Mouse (Mus musculus): ENCODE measurements at regions not wholly inside any gene's neighbourhood (a gene's known extent, or its start where the extent isn't known, plus 50 kb on each side); places are given as distances from the start of the nearest gene placed in this dataset.

DNA sequence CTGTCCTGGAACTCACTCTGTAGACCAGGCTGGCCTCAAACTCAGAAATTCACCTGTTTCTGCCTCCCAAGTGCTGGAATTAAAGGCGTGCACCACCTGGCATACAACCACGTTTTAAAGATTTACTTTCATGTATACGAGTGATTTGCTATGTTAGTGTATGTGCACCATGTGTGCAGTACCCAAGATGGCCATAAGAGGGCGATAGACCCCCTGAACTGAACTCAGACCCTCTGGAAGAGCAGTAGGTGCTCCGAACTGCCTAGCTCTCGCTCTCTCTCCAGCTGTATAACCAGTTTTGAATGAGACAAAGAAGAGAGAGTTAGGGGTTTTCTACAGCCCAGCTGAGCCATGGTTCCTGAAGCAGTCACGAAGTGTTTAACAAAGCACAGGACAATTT, 143.6 kb downstream of the Bcat1 start:
- no peak for TF ChIP-seq POLR2A (IDR thresholded peaks at IDR 0.05; ENCODE audit: insufficient read length, low read depth)
- no peak for TF ChIP-seq TCF3 (IDR thresholded peaks at IDR 0.05; ENCODE audit: insufficient read length, low read depth)
- no peak for TF ChIP-seq CEBPB (IDR thresholded peaks at IDR 0.05; ENCODE audit: insufficient read depth, poor library complexity, severe bottlenecking)
- no peak for TF ChIP-seq SRF (IDR thresholded peaks at IDR 0.05; ENCODE audit: control insufficient read depth, insufficient read length, low read depth)
- TF ChIP-seq TCF12 (IDR thresholded peaks at IDR 0.05; ENCODE audit: insufficient read depth, poor library complexity, severe bottlenecking): no peak
- no peak for TF ChIP-seq REST (IDR thresholded peaks at IDR 0.05; ENCODE audit: insufficient read depth, insufficient read length)
- TF ChIP-seq POLR2AphosphoS2 (IDR thresholded peaks at IDR 0.05; ENCODE audit: insufficient read length, low read depth): no peak
- Histone ChIP-seq H3K27me3 (ENCODE audit: control insufficient read depth, insufficient read depth, insufficient read length) (no peaks in the 10 kb centered on the region), H3K36me3 (ENCODE audit: control insufficient read depth, insufficient read depth) (no peaks in the 10 kb centered on the region), H3K4me3 (no peak overlapping the region), H3K79me2 (ENCODE audit: control insufficient read depth, insufficient read depth) (no peaks in the 10 kb centered on the region), H3K4me2 (ENCODE audit: low read depth) (no peak overlapping the region), H3ac (ENCODE audit: control insufficient read depth, insufficient read length) (no peak overlapping the region)

DNA sequence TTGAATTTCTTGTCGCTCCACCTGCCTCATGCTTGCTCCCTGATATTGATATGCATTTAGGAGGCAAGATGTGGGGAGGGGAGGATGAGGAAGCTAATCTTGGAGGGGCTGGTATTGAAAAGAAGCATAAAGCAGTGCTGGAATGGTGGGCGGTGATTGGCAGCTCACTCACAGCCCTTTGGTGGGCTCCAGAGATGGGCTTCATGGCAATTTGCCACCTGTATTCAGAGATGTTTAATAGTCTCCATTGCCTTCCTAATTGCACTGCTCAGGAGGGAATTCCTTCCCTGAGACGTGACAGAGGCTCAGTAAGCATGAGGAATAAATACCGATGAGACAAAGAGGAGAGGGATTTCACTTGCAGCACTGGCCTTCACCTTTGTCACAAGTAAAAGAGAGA, 146.0 kb downstream of the Bcat1 start:
- TF ChIP-seq SRF (IDR thresholded peaks at IDR 0.05; ENCODE audit: control insufficient read depth, insufficient read length, low read depth) (no peak), MAX (IDR thresholded peaks at IDR 0.05; ENCODE audit: low read depth) (no peak), POLR2AphosphoS2 (IDR thresholded peaks at IDR 0.05; ENCODE audit: insufficient read length, low read depth) (no peak), TCF12 (IDR thresholded peaks at IDR 0.05; ENCODE audit: insufficient read depth, poor library complexity, severe bottlenecking) (no peak), REST (IDR thresholded peaks at IDR 0.05; ENCODE audit: insufficient read depth, insufficient read length) (no peak), TCF3 (IDR thresholded peaks at IDR 0.05; ENCODE audit: insufficient read length, low read depth) (no peak), CEBPB (IDR thresholded peaks at IDR 0.05; ENCODE audit: insufficient read depth, poor library complexity, severe bottlenecking) (no peak), MYOD1 (IDR thresholded peaks at IDR 0.05; ENCODE audit: control insufficient read depth in 1 of 3, insufficient read length in 2 of 3, low read depth in 2 of 3) (no peak), POLR2A (IDR thresholded peaks at IDR 0.05; ENCODE audit: insufficient read length, low read depth) (no peak)
- H3K79me2 ChIP-seq (ENCODE audit: control insufficient read depth, insufficient read depth): no peaks in the 10 kb centered on the region
- H3K27me3 ChIP-seq (ENCODE audit: control insufficient read depth, insufficient read depth, insufficient read length): no peaks in the 10 kb centered on the region
- H3ac ChIP-seq (ENCODE audit: control insufficient read depth, insufficient read length): no peak overlapping the region
- no peaks in the 10 kb centered on the region for H3K36me3 ChIP-seq (ENCODE audit: control insufficient read depth, insufficient read depth)
- H3K4me3 ChIP-seq: no peak overlapping the region
- no peak overlapping the region for H3K4me2 ChIP-seq (ENCODE audit: low read depth)

DNA sequence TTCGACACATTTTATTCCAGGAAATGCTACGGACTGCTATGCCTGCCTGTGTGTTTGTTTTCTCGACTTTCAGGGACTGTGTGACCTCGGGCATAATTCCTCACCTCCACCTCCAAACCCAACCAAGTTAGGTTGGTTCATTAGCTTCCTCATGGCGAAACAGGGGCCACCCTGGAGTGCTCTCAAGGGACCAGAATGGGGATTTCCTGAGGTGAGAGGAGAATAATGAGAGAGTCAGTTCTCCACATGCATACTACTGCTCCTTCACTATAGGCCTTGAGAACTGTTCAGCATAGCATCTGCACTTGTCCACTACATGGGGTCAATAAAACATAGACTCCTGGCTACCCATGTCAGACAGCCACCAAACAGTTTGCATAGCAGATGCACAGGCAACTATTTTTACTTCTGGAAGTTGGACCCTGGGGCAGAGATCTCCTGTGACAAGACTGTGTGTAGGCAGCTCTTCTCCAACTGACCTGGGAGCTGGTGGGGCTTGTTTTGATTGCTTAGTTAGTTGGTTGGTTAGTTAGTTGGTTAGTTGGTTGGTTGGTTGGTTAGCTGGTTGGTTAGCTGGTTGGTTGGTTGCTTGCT, 146.6 kb downstream of the Bcat1 start:
- TF ChIP-seq TCF3 (IDR thresholded peaks at IDR 0.05; ENCODE audit: insufficient read length, low read depth) (no peak), REST (IDR thresholded peaks at IDR 0.05; ENCODE audit: insufficient read depth, insufficient read length) (no peak), CEBPB (IDR thresholded peaks at IDR 0.05; ENCODE audit: insufficient read depth, poor library complexity, severe bottlenecking) (no peak), POLR2A (IDR thresholded peaks at IDR 0.05; ENCODE audit: insufficient read length, low read depth) (no peak), E2F4 (IDR thresholded peaks at IDR 0.05; ENCODE audit: insufficient read depth) (no peak), TCF12 (IDR thresholded peaks at IDR 0.05; ENCODE audit: insufficient read depth, poor library complexity, severe bottlenecking) (no peak), USF1 (IDR thresholded peaks at IDR 0.05; ENCODE audit: low read depth) (no peak), MYOG (IDR thresholded peaks at IDR 0.05; ENCODE audit: control insufficient read depth in 1 of 3, insufficient read depth in 1 of 3, insufficient read length in 2 of 3, low read depth in 2 of 3) (no peak), MYOD1 (IDR thresholded peaks at IDR 0.05; ENCODE audit: control insufficient read depth in 1 of 3, insufficient read length in 2 of 3, low read depth in 2 of 3) (no peak), POLR2AphosphoS2 (IDR thresholded peaks at IDR 0.05; ENCODE audit: insufficient read length, low read depth) (no peak), SRF (IDR thresholded peaks at IDR 0.05; ENCODE audit: control insufficient read depth, insufficient read length, low read depth) (no peak), MAX (IDR thresholded peaks at IDR 0.05; ENCODE audit: low read depth) (no peak)
- no peak overlapping the region for H3ac ChIP-seq (ENCODE audit: control insufficient read depth, insufficient read length)
- H3K4me3 ChIP-seq: no peak overlapping the region
- H3K36me3 ChIP-seq (ENCODE audit: control insufficient read depth, insufficient read depth): no peaks in the 10 kb centered on the region
- no peaks in the 10 kb centered on the region for H3K79me2 ChIP-seq (ENCODE audit: control insufficient read depth, insufficient read depth)
- no peaks in the 10 kb centered on the region for H3K27me3 ChIP-seq (ENCODE audit: control insufficient read depth, insufficient read depth, insufficient read length)
- no peak overlapping the region for H3K4me2 ChIP-seq (ENCODE audit: low read depth)

DNA sequence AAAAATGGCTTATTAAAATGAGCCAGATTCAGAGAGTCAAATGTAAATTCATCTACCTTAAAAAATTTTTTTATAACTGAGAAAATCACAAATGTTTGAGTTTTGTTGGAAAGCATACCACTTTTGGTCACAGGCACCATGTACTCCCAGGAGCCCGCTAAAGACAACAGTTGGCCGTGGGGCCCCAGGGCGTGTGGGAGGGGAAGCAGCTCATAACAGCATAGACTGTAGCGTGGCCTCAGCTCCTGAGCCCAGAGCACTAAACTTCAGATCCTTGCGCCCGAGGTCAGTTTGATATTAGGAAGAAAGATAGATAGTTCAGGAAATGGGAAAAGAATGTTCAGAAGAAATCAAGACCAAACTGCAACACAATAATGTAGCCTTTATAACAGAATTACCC, 145.8 kb upstream of the Sox5 start:
- H3K4me2 ChIP-seq (ENCODE audit: low read depth): no peak overlapping the region
- H3K36me3 ChIP-seq (ENCODE audit: control insufficient read depth, insufficient read depth): no peaks in the 10 kb centered on the region
- no peaks in the 10 kb centered on the region for H3K79me2 ChIP-seq (ENCODE audit: control insufficient read depth, insufficient read depth)
- H3K4me3 ChIP-seq: no peak overlapping the region
- H3K27me3 ChIP-seq (ENCODE audit: control insufficient read depth, insufficient read depth, insufficient read length): no peaks in the 10 kb centered on the region
- no peak for TF ChIP-seq E2F4 (IDR thresholded peaks at IDR 0.05; ENCODE audit: insufficient read depth)
- H3ac ChIP-seq (ENCODE audit: control insufficient read depth, insufficient read length): no peak overlapping the region

DNA sequence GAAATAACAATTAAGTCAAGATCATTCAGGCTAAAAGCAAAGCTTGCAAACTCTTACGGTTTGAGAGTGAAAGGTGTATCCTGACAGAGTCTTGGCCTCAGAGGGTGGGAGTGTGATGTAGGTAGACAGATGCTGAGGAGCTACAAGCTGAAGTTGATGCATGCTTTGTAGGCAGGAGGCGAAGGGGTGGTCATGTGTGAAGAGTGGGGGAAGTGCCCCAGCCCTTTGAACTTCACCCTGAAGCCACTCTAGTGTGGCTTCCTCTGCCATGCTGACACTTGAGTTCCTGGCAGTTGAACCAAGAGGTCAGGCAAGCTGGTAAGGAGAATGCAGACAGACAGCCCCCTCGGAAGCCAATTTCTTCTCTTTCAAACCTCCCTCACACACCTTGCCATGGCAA, 141.0 kb upstream of the Sox5 start:
- H3K36me3 ChIP-seq (ENCODE audit: control insufficient read depth, insufficient read depth): no peaks in the 10 kb centered on the region
- H3K79me2 ChIP-seq (ENCODE audit: control insufficient read depth, insufficient read depth): no peaks in the 10 kb centered on the region
- H3K27me3 ChIP-seq (ENCODE audit: control insufficient read depth, insufficient read depth, insufficient read length): no peaks in the 10 kb centered on the region
- TF ChIP-seq CEBPB (IDR thresholded peaks at IDR 0.05; ENCODE audit: insufficient read depth, poor library complexity, severe bottlenecking) (no peak), POLR2A (IDR thresholded peaks at IDR 0.05; ENCODE audit: insufficient read length, low read depth) (no peak), E2F4 (IDR thresholded peaks at IDR 0.05; ENCODE audit: insufficient read depth) (no peak), TCF3 (IDR thresholded peaks at IDR 0.05; ENCODE audit: insufficient read length, low read depth) (no peak), POLR2AphosphoS2 (IDR thresholded peaks at IDR 0.05; ENCODE audit: insufficient read length, low read depth) (no peak), MYOG (IDR thresholded peaks at IDR 0.05; ENCODE audit: control insufficient read depth in 1 of 3, insufficient read depth in 1 of 3, insufficient read length in 2 of 3, low read depth in 2 of 3) (no peak), TCF12 (IDR thresholded peaks at IDR 0.05; ENCODE audit: insufficient read depth, poor library complexity, severe bottlenecking) (no peak), REST (IDR thresholded peaks at IDR 0.05; ENCODE audit: insufficient read depth, insufficient read length) (no peak), USF1 (IDR thresholded peaks at IDR 0.05; ENCODE audit: low read depth) (no peak), MYOD1 (IDR thresholded peaks at IDR 0.05; ENCODE audit: control insufficient read depth in 1 of 3, insufficient read length in 2 of 3, low read depth in 2 of 3) (no peak), MAX (IDR thresholded peaks at IDR 0.05; ENCODE audit: low read depth) (no peak)
- H3K4me3 ChIP-seq: no peak overlapping the region
- no peak overlapping the region for H3ac ChIP-seq (ENCODE audit: control insufficient read depth, insufficient read length)
- no peak overlapping the region for H3K4me2 ChIP-seq (ENCODE audit: low read depth)

Data from myocyte (in vitro differentiated cells).